Mouse (Mus musculus) naive thymus-derived CD4-positive, alpha-beta T cell, adult 2 months (primary cell): ENCODE data around the gene Arhgap32.

Source experiments
- DNase-seq: peaks from one replicate; pipeline ENCODE4 v3.0.0-alpha.2; 2011; ENCODE audit warnings: low read depth

Gene Arhgap32

GRCm38 (mm10) chr9:32204450-32204990 is 88.6 kb downstream of the Arhgap32 start:
- DNase-seq = no peak

GRCm38 (mm10) chr9:32207133-32207532 is 91.2 kb downstream of the Arhgap32 start:
- DNase-seq = no peak

- DNase-seq = no peak
These were observed 92.1 kb downstream of the Arhgap32 start for GRCm38 (mm10) chr9:32208071-32208470.

- no peak for DNase-seq
These were observed 101.1 kb downstream of the Arhgap32 start for GRCm38 (mm10) chr9:32216820-32217567.

GRCm38 (mm10) chr9:32219400-32219799 is 103.5 kb downstream of the Arhgap32 start:
- no peak for DNase-seq

- no peak for DNase-seq
These were observed 106.2 kb downstream of the Arhgap32 start for GRCm38 (mm10) chr9:32222184-32222583.

- no peak for DNase-seq
These were observed 108.0 kb downstream of the Arhgap32 start for GRCm38 (mm10) chr9:32223739-32224529.

GRCm38 (mm10) chr9:32224937-32225336 is 109.0 kb downstream of the Arhgap32 start:
- DNase-seq = no peak

- no peak for DNase-seq
These were observed 109.6 kb downstream of the Arhgap32 start for GRCm38 (mm10) chr9:32225584-32225983.

GRCm38 (mm10) chr9:32227034-32227433 is 111.1 kb downstream of the Arhgap32 start:
- no peak for DNase-seq

- DNase-seq = no peak
These were observed 117.7 kb downstream of the Arhgap32 start for GRCm38 (mm10) chr9:32233593-32233992.

- DNase-seq = no peak
These were observed 119.0 kb downstream of the Arhgap32 start for GRCm38 (mm10) chr9:32234767-32235489.

- no peak for DNase-seq
These were observed 123.0 kb downstream of the Arhgap32 start for GRCm38 (mm10) chr9:32238899-32239298.

- DNase-seq = no peak
These were observed 123.5 kb downstream of the Arhgap32 start for GRCm38 (mm10) chr9:32239427-32239826.

- no peak for DNase-seq
These were observed 124.5 kb downstream of the Arhgap32 start for GRCm38 (mm10) chr9:32240449-32240848.

GRCm38 (mm10) chr9:32241637-32242199 is 125.8 kb downstream of the Arhgap32 start:
- DNase-seq = no peak

- DNase-seq = no peak
These were observed 127.1 kb downstream of the Arhgap32 start for GRCm38 (mm10) chr9:32242921-32243617.

GRCm38 (mm10) chr9:32245237-32245636 is 129.3 kb downstream of the Arhgap32 start:
- no peak for DNase-seq

- DNase-seq = no peak
These were observed 130.3 kb downstream of the Arhgap32 start for GRCm38 (mm10) chr9:32246123-32246716.

GRCm38 (mm10) chr9:32250486-32250885 is 134.6 kb downstream of the Arhgap32 start:
- DNase-seq = no peak

GRCm38 (mm10) chr9:32253721-32254120 is 137.8 kb downstream of the Arhgap32 start:
- DNase-seq = no peak
